Mouse (Mus musculus) right cerebral cortex, adult 18-20 months (tissue): Measurements from ENCODE around the gene Myd88.
"Not testable (repeated sequence)": the region's sequence is repeated elsewhere in the genome, so short reads cannot be mapped to it uniquely, and the experiment has no call there.

Experiments
- DNase-seq: peaks from one replicate; pipeline ENCODE4 v3.0.0; 2022; ENCODE audit warnings: mixed read lengths

Gene Myd88

DNA sequence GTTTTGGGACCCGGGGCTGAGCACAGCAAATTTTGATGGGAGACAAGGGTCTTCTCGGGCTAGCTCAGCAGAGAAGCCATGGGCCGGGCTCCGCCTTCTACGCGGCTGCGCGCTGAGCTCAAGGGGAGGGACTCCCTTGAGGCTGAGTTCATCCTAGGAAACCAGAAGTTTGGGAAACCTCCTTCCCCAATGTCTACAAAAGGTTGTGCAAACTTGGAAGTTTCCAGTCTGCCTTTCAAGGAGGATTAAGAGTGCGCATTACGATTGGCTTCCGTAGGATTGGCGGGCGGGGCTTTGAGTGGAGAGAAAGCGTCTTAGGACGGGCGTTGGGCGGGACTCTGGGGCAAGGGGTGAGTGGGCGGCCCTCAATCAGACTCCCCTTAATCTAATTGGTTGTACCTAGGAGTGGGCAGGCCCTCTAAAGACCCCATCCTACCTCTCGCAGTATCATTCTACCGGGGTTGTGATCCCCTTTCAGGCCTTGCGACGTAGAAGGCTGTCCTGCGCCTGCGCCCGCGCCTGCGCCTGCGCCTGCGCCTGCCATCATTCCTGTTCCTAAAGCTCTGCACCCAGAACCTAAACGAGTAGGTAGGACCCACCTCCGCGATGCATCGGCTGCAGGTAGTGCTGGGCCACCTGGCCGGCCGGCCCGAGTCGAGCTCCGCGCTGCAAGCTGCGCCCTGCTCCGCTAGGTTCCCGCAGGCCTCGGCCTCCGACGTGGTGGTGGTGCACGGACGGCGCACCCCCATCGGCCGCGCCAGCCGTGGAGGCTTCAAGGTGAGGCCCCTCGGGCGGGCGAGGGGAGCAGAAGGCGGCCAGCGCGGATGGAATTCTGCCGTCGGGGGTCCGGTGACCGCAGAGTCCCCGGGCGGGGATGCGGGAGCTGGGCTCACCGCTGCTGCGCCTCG, at the start of gene Myd88:
TSS of gene Myd88 (minus strand) at position 503 of the 908 bp plus-strand sequence.
- DNase-seq: peak; percentile 98

DNA sequence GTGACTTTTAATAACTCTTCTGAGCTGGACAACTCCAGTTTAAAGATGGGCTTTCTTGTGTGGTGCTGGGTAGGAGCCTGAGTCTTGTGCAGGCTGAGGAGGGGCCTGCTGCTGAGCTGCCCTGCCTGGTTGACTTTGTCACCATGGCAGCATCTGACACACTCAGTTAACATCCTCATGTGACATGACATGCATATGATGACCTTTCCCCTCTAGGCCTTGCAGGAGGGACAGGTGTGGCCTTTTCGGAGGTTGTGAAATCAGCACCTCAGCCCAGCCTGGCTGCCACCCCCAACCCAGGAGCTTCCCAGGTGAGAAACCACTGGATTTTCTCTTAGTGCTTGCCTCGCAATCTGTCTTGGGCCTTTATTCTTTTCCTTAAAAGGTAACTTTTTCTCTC, 49.0 kb upstream of the Myd88 start:
- DNase-seq: no peak

DNA sequence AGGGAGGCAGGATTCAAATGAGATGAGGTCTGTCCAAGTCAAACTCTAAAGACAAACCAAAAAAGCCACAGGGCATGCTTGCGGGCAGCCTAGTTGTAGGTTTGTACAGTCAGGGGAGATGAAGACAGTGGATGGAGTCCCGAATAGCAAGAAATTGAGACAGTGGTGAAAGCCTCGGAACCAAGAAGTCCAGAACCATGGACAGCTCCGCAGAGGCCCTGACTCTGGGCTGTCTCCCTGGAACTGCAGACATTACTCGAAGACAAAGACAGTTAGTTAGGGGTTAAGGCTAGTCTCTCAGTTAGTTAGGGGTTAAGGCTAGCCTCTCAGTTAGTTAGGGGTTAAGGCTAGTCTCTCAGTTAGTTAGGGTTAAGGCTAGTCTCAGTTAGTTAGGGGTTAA, 47.7 kb upstream of the Myd88 start:
- no peak for DNase-seq

DNA sequence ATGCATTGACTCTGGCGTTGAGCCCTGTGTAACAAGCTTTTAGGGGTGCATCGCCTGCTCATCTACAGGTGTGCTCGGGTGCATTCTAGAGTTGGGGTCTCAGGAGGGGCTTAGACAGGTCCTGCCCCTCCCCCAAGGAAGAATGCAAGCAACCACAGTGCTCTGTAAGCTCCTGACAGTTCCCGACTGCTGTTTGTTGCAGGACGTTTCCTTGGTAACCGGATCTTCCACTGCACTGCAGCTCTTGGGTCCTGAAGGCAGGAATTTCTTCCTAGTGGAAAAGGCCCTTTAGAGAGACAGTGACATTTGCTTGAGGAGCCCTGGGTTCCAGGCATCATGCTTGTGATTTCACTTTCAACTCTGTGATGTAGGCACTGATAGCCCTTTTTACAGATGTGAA, 41.4 kb upstream of the Myd88 start:
- no peak for DNase-seq

DNA sequence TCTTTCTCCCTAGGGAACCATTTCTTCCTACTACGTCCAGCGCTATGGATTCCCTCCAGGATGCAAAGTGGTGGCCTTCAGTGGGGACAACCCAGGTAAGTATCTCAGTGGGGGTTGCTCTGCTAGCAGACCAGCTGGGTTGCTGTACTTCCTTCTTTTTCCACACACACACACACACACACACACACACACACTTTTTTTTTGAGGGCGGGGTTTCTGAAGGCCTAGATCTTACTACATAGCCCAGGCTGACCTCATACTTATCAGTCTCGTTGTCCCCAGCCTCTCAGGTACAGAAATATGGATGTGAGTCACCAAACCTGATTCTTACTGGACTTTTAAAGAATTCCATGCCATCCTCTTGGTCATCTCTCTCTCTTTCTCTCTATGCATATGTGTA, 37.0 kb upstream of the Myd88 start:
- no peak for DNase-seq

DNA sequence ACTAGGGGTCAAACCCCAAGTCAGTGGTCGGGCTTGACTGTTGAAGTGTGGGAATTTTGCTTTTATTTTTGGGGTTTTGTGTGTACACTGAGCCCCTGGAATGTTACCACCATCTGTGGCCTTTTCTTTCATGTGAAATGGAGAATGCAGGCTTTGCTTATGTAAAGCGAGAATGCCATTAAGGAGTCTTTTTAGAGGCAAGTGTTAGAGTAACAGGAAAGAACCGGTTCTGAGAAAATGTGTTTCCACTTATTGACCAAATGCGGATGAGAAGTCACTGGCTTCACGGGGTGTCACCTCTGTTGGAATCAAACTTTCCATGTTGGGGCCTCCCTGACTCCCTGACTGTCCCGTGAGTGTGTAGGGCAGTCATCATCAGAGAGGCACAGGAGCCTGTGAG, 34.3 kb upstream of the Myd88 start:
- DNase-seq: no peak

DNA sequence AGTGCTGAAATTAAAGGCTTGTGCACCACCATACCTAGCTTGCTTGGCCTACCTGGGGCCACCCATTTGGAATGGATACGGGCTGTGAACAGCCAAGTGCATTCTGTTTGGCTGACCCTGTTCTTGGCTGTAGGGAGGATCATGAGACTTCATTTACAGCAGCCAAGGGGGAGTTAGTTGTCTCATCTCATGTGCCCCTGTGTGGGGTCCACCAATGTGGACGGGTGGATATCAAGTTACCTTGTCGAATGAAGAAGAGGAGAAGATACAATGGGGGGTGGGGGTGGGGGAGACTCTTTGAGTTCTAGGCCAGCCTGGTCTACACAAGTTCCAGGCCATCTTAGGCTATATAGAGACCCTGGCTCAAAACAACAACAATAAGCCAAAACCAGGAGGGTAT, 33.8 kb upstream of the Myd88 start:
- DNase-seq: no peak

DNA sequence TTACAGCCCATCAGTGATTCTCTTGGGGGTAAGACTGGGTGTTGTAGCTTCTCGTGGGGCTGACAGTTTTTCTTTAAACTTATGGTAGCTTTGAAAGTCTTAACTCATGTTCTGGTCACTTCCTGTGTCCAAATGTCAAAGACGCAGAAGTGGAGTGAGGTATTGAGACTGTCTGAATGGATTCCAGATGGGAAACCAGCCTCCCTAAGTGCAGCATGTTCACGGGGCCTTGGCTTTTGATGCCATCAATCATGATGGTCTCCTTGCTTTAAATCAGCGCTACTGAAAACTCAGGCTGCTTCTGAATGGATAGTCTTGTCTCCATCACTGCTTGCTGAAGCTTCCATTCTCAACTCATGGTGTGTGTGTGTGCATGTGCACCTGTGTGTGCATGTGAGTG, 30.0 kb upstream of the Myd88 start:
- DNase-seq: no peak

DNA sequence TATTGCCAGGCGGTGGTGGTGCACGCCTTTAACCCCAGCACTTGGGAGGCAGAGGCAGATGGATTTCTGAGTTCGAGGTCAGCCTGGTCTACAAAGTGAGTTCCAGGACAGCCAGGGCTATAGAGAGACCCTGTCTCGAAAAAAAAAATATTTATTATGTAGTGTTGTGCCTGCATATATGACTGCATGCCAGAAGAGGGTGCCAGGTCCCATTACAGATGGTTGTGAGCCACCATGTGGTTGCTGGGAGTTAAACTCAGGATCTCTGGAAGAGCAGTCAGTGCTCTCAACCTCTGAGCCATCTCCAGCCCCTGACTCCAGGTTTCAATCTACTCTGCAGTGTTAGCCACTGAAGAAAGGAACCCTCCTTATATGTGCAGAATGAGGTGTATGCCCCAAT, 29.6 kb upstream of the Myd88 start:
- DNase-seq: not testable (repeated sequence)

DNA sequence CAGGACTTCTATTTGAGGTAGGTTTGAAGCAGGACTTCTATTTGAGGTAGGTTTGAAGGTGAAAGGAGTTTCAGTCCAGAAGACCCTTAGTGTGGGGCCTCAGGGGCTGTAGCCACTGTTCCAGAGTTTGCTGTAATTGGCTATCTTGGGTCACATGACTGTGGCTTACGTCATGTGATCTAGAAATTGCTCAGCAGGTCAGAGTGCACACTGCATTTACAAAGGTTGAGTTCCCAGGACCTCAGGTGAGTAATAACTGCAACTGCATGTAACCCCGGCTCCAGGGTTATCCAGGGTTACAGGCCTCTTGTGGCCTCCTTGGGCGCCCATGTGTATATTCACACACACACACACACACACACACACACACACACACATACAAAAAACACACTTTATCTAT, 27.2 kb upstream of the Myd88 start:
- no peak for DNase-seq

DNA sequence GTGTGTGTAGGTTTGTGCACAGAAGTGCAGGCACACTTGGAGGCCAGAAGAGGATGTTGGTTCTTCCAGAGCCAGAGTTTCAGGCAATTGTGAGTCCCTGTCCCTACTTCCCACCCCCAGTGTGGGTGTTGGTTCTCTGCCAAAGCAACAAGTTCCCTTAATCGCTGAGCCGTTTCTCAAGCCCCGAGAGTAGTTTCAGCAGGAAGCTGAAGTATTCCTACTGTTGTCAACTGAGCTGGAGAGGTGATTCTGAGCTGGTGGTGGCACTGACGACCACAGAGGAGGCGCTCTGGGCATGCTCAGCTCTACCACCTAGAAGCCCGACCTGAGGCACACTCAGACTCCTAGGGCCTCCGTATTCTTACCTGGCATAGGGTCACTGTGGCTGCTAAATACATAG, 24.1 kb upstream of the Myd88 start, which contains the start of gene Slc22a14:
TSS of gene Slc22a14 (minus strand) at position 270 of the 400 bp plus-strand sequence.
- no peak for DNase-seq

DNA sequence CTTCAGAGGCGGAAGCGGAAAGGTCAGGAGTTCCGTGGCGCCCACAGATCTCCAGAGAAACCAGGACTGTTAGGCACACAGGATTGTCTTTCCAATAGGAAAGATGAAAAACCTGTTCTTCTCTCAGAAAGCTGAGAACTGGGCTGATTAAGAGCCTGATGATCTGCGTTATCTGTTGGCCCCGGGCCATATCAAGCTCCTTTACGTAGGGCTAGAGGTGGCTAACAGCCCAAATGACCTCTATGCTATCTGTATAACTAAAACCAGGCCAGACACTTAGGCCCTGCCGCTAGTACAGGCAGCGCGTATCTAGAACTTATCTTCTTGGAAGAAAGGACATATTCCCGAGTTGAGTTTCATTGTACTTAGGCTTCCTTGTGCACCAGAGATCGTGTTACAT, 22.0 kb upstream of the Myd88 start:
- DNase-seq: no peak

DNA sequence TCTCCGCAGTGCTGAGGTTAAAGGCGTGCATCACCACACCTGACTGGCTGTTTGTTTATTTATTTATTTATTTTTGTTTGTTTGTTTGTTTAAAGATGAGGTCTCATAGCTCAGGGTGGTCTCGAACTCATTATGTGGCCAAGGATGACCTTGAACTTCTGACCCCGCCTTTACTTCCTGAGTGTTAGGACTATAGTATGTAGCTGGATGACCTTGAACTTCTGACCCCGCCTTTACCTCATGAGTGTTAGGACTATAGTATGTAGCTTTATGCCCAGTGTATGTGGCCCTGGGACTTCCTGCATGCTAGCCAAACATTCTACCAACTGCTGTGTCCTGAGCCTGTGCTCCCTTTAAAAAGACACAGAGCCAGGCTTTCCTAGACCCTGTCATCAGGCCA, 20.2 kb upstream of the Myd88 start:
- no peak for DNase-seq

DNA sequence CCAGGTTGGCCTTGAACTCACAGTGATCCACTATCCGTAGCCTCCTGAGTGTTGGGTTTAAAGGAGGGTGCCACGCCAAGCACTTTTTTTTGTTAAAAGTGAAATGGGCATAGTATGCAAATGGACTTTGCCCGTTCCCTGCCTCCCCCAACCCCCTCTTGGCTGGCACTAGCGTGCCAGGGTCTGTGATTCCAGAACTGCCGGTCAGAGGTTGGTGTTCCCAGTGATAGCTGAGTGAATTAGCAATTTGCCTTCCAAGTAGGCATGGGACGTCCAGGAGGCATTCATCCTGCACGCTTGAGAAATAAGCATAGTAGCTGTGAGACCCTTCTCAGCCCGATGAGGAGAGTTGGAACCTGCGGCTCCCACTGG, 16.8 kb upstream of the Myd88 start:
- DNase-seq: no peak

DNA sequence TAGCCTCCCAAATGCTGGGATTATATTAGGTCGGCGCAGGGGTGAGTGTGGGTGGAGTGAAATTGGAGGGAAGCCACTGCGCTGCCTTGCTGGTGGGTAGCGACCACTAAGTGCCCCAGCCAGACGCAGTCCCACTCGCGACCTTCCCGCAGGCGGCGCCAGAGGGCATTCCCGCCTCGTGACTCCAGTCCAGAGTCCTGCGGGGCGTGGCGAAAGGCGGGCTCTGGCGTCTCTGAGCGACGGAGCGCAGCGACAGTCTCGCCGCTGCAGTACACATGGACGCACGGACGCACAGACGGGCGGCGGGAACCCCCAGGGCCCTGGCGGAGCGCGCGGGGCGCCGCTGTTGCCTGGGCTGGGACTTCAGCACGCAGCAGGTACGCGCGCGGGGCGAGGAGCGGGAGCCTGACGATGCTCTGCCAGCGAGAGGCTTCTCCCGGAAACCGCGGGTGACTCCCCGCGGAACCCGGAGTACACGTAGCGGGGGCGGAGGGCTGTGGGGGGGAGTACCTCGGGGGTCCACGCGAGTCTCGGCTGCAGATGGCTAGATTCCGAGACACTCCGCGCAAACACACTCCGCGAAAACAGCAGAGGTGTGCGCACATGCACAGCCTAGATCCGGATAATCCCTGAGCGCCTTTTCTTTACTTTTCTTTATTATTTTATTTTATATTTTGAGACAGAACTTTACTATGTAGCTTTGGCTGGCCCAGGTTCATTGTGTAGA, 16.3 kb upstream of the Myd88 start, which contains the start of gene Xylb:
TSS of gene Xylb (plus strand) at position 51 of the 727 bp plus-strand sequence.
- peak; percentile 90 for DNase-seq

DNA sequence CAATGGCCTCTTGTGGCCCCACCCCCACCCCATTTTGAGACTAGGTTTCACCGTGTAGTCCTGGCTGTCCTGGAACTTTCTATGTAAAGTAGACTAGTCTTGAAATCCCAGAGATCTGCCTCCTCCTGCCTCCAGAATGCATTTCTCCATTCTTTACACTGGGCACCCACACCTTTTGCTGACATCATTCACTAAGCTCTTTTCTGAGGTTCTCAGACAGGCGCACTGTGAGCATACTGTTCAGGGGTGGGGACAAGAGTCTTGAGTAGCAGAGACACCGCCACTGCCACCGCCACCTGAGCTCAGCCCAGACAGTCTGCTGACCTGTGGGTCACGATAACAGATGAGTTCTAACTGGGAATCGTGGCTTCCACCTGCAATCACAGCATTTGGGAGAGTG, 14.7 kb upstream of the Myd88 start:
- DNase-seq: peak; percentile 24

DNA sequence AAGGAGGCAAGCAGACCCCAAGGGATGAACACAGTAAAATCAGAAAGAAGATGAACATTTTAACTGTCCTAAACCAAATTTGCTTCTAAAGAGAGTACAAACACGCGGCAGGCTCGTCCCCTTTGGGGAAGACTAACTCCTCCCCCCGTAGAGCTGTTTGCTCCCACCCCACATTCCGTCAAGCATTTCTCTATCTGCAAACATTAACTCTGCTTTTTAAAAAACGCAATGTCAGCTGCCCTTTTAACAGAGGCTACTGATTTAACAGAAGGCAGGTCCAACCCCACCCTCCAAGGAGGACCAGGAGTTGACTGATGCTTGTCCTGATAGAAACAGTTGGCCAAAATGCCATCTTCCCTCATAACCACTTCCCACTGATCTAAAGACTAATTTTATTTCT, 12.7 kb upstream of the Myd88 start:
- DNase-seq: no peak

DNA sequence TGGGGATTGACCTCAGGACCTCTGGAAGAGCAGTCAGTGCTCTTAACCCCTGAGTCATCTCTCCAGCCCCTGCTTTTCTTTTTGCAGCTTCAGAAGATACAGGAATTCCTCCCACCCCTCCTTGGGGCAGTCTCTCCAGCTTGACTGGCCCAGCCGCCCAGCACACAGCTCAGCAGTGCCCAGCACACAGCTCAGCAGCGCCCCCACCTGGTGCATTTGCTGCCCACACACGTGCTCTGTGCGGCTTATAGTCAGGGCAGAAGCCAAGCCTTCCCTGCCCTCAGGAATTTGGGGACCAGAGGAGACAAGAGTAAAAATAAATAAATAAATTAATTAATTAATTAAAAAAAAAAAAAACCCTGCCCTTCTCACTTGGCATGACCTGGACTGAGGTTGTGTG, 10.8 kb upstream of the Myd88 start:
- peak; percentile 59 for DNase-seq

DNA sequence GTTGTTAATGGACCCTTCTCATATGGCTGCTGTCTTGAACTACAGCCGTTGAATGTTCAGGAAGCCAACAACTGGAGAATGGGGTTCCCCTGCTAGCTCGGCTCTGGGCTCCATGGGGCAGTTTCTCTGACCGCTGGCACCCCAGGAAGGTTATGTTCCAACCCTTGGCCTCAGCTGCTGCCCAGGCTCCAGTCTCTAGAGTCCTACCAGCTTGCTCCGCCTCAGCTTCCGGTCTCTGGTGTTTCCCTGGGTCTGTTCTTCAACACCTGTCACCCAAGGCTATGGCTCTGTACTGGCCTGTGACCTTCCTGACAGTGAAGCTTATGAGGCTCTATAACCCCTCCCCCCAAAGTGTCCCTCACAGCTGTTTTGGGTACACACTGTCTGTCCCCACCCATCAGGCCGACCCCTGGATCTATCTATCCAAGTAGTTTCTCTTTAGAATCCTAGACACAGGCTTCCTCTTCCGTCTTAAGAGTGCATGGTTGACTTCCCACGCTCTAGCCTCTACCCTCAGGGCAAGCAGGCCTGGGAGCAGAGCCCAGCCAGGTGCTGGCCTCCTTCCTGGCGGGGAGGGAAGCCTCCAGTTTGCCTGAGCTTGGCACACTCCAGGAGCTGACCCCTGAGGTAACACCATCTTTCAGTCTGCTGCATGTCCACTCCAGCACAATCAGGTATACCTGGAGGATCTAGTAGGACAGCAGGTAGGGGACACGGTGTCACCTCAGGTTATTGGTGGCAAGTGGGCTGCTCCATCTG, 9.9 kb upstream of the Myd88 start:
- no peak for DNase-seq

DNA sequence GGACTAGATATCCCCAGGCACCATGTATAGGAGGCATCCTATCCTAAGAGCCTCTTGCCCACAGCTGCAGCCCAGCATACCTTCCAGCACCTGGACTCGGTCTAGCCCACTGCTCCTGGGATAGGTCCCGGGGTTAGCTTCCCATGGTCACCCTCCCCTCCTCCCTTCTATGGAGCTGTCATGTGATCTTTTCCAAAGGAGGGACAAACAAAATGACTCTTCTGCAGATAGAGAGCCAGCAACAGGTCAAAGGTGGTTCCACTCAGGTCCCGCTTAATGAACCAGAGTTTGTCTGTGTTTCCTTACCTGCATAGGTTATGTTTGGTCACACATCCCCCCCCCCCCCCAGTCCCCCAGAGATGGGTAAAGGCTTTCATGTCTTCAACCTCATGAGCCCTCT, 9.3 kb upstream of the Myd88 start:
- no peak for DNase-seq

DNA sequence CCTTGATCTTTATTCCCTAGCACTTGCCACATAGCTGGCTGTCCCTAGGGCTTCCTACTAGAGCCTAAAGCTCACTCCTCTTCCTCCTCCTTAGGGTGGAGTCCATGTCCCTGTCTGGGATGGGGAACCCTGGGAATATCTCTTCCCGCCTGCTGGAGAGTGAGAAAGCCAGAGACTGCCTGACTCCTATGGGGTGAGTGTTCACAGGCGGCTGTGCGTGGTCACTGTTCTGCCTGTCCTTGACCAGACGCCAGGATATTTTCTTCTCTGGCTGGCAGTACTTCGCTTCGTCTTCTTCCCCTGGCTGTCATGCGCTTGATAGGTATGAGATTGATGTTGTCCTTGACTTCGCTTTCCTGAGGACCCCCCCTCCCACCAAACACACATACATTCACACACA, 5.2 kb upstream of the Myd88 start:
- DNase-seq: no peak

DNA sequence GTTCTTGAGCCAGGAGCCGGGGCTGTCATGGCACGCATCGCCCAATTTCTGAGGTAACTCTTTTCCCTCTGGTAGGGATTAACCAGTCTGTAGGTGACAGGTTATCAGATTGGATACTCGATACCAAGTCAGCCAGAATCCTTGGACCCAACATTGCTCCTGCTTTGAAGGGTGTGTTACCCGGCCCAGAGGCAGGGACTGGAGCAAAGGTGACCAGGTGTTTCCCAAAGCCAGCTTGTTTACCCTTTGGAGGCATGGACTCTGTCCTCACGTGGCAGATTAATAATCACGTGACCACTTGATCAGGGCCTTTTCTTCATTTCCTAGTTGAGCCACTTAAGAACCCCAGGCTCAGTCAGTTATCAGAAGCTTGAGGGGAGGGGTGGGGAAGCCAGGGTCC, 1.5 kb upstream of the Myd88 start:
- no peak for DNase-seq

DNA sequence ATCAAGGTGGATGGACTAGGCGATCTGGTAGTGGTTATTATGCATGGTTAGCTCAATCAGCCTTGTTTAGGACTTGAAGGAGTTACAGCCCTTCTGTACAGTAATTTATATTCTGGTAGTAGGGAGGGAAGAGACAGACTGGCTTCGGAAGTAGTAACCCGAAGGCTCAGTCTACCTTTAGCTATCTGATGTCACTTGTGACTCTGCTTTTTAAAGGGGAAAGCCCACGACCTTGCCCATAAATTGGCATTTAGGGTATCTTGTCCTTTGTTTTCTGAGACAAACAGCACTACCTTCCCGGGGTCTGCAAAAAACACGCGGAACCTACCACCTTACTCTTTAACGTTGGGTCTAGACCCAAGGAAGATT, 1.0 kb downstream of the Myd88 start:
- DNase-seq: no peak
